Mouse (Mus musculus): ENCODE results near the gene H2afy2.

Gene H2afy2

GRCm38 (mm10) chr10:61783621-61784251 lies at the start of gene H2afy2:
Gene H2afy2 (minus strand): TSS chr10:61784147.
- DNase-seq = peak; percentile 82 to 87

- no peak for DNase-seq
Measured at GRCm38 (mm10) chr10:61832713-61833112, 48.8 kb upstream of the H2afy2 start.

GRCm38 (mm10) chr10:61831741-61832140 lies 47.8 kb upstream of the H2afy2 start:
- no peak for DNase-seq

- DNase-seq = no peak
Measured at GRCm38 (mm10) chr10:61831251-61831650, 47.3 kb upstream of the H2afy2 start.

- DNase-seq = no peak
Measured at GRCm38 (mm10) chr10:61830817-61831216, 46.9 kb upstream of the H2afy2 start.

GRCm38 (mm10) chr10:61829046-61829445 lies 45.1 kb upstream of the H2afy2 start:
- DNase-seq = no peak

- DNase-seq = no peak
Measured at GRCm38 (mm10) chr10:61827950-61828936, 44.3 kb upstream of the H2afy2 start.

- DNase-seq = no peak
Measured at GRCm38 (mm10) chr10:61826753-61827435, 42.9 kb upstream of the H2afy2 start.

- DNase-seq = no peak
Measured at GRCm38 (mm10) chr10:61825979-61826752, 42.2 kb upstream of the H2afy2 start.

GRCm38 (mm10) chr10:61825536-61825935 lies 41.6 kb upstream of the H2afy2 start:
- no peak for DNase-seq

GRCm38 (mm10) chr10:61823731-61824115 lies 39.8 kb upstream of the H2afy2 start:
- DNase-seq = no peak

DNA sequence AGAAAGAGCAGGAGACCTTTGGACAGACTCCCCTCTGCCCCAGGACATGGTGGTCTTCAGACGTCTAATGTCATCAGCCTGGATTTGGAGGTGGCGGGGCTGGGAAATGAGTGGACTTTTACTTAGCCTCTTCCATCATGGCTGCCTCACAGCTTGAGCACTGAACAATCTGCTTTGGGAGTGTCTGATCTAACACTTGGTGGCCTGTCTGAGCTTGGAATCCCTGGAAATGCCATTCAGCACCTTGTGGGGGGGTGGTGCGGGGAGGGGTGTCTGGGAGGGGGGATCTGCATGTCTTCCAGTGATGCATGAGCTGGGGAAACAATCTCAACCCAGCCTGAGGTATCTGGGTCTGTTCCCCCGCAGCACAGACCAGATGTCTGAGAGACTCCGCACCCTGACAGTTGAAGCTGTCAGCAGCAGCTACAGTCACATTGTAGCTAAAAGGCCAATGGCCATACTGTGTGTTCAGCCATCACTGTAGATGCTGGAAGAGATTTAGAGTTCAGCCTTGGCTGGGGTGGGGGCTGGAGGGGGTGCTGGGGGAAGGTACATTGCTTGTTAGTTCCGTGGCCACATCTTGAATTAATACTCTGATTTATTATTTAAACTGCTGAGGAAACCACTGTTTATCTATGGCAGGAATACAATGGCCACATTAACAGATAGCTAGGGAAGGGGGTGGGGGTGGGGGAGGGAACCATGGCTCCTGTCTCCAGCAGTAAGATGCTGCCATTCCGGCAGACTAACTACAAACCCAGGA lies 39.2 kb upstream of the H2afy2 start:
- DNase-seq = no peak

GRCm38 (mm10) chr10:61820050-61820449 lies 36.1 kb upstream of the H2afy2 start:
- DNase-seq = no peak

- no peak for DNase-seq
Measured at GRCm38 (mm10) chr10:61811987-61812386, 28.0 kb upstream of the H2afy2 start.

- DNase-seq = no peak
Measured at GRCm38 (mm10) chr10:61798133-61798576, 14.2 kb upstream of the H2afy2 start.

- no peak for DNase-seq
Measured at GRCm38 (mm10) chr10:61795458-61795857, 11.5 kb upstream of the H2afy2 start.

GRCm38 (mm10) chr10:61794971-61795370 lies 11.0 kb upstream of the H2afy2 start:
- no peak for DNase-seq

DNA sequence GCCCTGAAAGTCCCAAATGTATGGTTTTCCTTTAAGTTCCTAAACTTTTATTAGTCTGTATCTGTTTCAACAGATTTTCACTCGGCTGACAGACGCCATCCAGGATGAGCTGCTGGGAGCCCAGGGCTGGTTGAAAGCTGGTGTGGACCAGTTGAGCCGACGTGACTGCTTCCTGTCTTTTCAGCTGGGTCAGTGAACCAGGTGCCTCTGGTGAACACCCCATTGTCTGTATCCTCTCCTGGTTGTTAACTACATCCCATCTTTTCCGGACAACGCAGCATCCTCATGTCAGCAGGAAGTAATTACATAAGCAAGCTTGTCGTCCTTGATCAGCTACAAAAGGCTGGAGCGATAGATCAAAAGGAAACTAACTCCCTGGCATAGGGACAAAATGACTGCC lies 9.1 kb upstream of the H2afy2 start:
- DNase-seq = no peak

DNA sequence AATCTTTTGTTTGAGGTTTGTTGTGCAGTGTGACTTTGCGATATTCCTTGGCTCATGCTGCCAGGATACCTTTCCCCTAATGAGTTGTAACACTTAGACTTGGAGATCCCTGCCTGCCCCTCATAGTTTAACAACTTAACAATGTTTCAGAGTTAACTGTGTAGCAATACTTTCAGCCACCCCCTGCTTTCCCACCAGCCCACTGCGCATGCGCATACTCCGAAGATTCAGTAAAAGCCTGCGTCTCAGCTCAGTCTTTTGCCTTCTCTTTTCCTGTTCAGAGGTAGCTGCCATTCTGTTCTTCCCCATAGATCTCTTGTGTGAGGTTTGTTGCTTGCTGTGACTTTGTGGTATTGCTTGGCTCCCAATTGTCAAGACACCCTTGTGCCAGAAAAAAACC lies 4.6 kb upstream of the H2afy2 start:
- DNase-seq = no peak

- no peak for DNase-seq
Measured at GRCm38 (mm10) chr10:61787541-61788313, 3.8 kb upstream of the H2afy2 start.

GRCm38 (mm10) chr10:61784414-61784813 lies 467 bp upstream of the H2afy2 start:
- DNase-seq = peak in 1 of 2 experiments; percentile 7

Data from cerebellum, adult 18-20 months (tissue).